Mouse (Mus musculus): ENCODE results near the gene Zfp760.
"Not testable (repeated sequence)": the region's sequence is repeated elsewhere in the genome, so short reads cannot be mapped to it uniquely, and the experiment has no call there.

Zfp760 gene

DNA sequence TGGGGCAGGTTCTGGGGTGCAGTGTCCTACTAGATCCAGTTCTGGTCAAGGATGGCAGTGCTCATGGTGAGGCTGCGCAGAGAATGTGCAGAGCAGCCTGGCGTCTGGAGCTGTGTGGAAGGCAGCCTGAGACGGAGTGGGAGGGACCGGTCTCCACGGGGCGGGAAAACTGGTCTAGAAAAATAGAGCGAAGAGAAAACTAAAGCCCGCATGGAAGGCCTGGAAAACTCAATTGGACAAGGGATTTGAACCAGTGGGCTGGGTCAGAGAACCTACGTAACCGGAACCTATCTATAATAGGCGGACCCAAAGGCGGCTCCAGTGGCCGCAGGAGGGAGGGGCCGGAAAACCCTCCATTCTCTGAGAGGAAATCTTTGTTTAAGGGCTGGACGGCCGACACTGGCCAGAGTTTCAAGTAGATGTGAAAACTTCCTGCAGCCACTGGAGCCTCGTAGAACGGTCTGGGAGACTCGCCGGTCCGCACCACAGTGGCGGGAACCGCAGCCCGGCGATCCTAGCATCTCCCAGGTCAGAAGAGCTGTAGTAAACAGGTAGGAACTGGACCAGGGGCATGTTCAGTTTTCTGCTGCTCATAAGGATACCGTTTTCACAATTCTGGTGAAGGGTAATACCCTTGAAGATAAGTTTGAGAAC is at the start of gene Zfp760:
Zfp760 (plus strand) TSS at position 399 of the 654 bp plus-strand sequence.
- peak; percentile 30 for DNase-seq (ENCODE audit: low spot score)

- DNase-seq (ENCODE audit: low spot score): not testable (repeated sequence)
Measured at GRCm38 (mm10) chr17:21678826-21679225, 28.7 kb upstream of the Zfp760 start.

DNA sequence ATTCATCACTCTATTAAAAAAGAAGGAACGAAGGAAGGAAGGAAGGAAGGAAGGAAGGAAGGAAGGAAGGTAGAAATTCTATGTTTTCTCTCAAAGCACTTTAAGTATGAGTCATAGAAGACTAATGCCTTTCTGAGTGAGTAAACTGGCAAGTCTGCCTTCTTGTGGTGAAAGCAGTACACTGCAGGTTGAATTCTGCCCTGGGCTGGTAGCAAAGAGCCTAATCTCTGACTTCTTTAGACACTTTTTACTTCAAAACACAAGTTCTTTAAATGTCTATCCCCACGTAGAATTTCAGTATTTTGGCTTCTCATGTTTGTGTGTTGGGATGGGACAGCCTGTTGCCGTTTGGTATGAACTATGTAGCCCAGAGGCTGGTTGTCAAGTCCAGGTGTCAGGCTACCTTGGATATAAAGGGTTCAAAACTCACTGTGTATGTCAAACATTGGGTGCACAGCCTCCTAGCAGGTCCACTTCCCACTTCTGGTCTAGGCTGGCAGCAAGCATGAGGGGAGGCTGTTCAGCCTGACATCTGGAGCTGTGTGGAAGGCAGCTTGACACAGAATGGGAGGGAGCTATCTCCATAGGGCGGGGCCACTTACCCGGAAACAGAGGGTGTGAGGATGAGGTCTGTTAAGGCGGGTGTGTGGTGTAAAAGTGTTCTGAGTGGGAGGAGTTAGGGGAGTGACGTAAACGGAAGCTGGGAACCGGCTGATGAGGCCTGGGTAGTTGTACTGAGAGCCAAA is 28.1 kb upstream of the Zfp760 start:
- DNase-seq (ENCODE audit: low spot score): peak; percentile 19

DNA sequence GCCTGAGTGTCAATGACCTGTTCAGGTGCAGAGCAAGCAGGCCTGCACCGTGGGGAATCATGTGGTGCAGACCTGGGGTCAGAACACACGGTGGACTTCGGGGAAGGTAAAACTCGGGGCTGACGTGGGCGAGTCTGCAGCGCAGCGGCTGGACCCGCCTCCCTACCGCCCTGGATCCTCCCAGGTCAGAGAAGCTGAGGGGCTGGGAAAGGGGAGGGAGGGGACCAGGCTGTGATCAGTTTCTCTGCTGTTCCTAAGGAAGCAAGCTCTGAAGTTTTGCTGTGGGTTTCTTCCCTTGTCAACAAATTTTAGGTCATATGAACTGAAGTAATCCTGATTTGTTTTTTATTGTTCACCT is 27.5 kb upstream of the Zfp760 start:
- not testable (repeated sequence) for DNase-seq (ENCODE audit: low spot score)

- no peak for DNase-seq (ENCODE audit: low spot score)
Measured at GRCm38 (mm10) chr17:21691560-21691959, 16.0 kb upstream of the Zfp760 start, which contains the start of gene Gm10226. Gene Gm10226, plus strand, starts transcription at chr17:21691860.

GRCm38 (mm10) chr17:21693342-21693741 is 14.2 kb upstream of the Zfp760 start:
- no peak for DNase-seq (ENCODE audit: low spot score)

DNA sequence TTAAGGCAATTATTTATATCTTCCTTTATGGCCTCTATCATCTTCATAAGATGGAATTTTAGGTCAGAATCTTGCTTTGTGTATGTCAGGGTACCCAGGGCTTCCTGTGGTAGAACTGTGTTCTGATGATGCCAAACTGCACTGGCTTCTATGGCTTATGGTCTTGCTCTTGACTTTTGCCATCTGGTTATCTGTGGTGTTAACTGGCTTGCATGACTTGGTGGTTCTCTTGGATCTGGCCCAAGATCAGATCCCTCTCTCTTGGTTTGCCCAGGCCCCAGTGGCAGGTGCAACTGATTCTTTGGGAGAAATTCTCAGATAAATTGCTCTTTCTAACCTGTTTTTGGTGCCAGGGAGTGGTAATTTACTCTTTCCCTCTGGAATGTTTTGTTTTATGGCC is 11.5 kb upstream of the Zfp760 start:
- DNase-seq (ENCODE audit: low spot score): no peak

- DNase-seq (ENCODE audit: low spot score): no peak
Measured at GRCm38 (mm10) chr17:21702281-21703240, 5.0 kb upstream of the Zfp760 start.

- DNase-seq (ENCODE audit: low spot score): no peak
Measured at GRCm38 (mm10) chr17:21703414-21703813, 4.1 kb upstream of the Zfp760 start.

DNA sequence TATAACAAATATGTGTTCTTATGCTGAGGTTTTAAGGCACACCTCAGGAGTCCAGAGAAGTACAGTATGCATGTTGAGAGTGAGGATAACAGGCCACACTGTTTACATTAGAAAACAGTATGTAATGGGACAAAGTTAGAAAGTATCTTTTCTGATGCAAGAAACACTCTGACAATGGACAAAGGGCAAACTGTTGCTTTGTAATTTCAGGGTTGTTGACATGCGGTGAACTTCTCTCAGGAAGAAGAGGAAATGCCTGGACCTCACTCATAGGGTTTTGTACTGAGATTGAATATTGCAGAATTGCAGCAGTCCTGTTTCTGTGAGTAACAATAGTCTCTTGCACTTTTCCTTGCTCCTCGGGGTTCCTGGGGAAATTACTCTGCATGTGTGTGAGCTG is 860 bp downstream of the Zfp760 start:
- DNase-seq (ENCODE audit: low spot score): no peak

- DNase-seq (ENCODE audit: low spot score): not testable (repeated sequence)
Measured at GRCm38 (mm10) chr17:21730495-21730894, 23.0 kb downstream of the Zfp760 start, which contains the start of gene Zfp229. Gene Zfp229, plus strand, starts transcription at chr17:21730795.

DNA sequence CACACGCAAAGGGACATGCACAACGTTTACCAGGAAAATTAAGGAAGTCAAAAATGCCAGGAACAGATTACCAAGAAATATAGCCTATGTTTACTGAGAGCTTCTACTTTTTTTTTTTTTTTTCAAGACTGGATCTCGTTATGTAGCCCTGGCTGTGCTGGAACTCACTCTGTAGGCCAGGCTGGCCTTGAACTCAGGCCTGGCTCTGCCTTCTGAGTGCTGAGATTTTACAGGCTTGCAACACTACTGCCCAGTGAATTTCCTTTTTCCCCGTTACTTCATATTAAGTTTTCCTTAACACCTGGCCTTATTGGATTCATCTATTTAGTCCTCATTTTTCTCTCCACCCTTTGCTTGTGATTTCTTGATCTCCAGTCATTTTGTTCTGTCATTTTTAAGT is 25.5 kb downstream of the Zfp760 start:
- DNase-seq (ENCODE audit: low spot score): no peak

- no peak for DNase-seq (ENCODE audit: low spot score)
Measured at GRCm38 (mm10) chr17:21733529-21734031, 26.0 kb downstream of the Zfp760 start.

DNA sequence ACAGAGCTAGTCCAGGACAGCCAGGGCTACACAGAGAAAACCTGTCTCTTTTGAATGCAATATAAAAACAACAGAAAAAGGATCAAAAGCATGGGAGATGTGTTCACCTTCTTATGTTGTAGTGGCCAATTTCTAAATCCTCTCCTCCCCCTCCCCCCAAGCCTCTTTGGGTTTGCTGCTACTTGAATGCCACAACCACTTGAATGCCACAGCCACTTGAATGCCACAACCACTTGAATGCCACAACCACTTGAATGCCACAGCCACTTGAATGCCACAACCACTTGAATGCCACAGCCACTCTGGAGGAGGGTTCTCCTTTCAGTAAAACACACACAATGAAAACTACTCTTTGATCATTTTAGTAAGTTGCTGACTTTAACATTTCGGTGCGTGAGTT is 45.2 kb downstream of the Zfp760 start:
- DNase-seq (ENCODE audit: low spot score): no peak

GRCm38 (mm10) chr17:21753342-21754208 is 46.0 kb downstream of the Zfp760 start:
- no peak for DNase-seq (ENCODE audit: low spot score)

- DNase-seq (ENCODE audit: low spot score): no peak
Measured at GRCm38 (mm10) chr17:21770336-21770735, 62.8 kb downstream of the Zfp760 start.

Measured in urinary bladder, postnatal 10 days (tissue).